Mouse (Mus musculus): ENCODE measurements around the gene Lgalsl. TPM values are rescaled to one million over a fixed set of nuclear protein-coding genes. Genes with fewer than 3 reads are reported as not detected.

Lgalsl gene
- total and polyA plus RNA-seq, 3 experiments: 8.1 to 22.7 (median 16.4) TPM

DNA sequence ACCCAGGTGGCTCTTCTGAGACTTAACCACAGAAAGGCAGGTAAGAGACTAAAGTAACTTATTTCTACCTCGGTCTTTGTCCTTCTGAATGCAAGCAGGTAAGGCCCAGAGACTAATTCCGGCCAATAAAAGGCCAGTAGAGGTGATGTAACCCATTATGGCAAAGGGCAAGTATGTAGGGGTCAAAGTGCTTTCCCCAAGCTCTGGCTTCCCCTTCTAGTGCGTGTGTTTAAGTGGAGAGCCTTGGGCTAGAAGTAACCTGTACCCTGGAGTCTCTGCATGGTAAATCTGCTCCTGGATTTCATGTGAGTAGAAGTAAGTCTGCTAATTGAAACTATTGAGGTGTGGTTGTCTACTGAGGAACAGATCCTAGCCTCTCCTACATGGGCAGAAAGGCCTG lies 42.8 kb downstream of the Lgalsl start:
- dilution Hi-C loops (cut with MboI; ENCODE audit: extremely low pct_ligation_motif_present, extremely low pct_unique_long_range_greater_than_20kb, low sequenced_read_pairs) (no loop called here), in situ Hi-C loops (cut with MboI; ENCODE audit: low pct_ligation_motif_present, low pct_unique_long_range_greater_than_20kb, low sequenced_read_pairs) (no loop called here)
- DNase-seq (ENCODE audit: extremely low read depth): no peak
- no peaks in the 10 kb centered on the region for H3K4me1 ChIP-seq (ENCODE audit: control insufficient read depth in 1 of 2, insufficient read depth in 2 of 2)
- no peaks in the 10 kb centered on the region for H3K36me3 ChIP-seq (replicated peaks in 1 of 2; ENCODE audit: control insufficient read depth in 1 of 2, insufficient read depth in 1 of 2, low read length in 1 of 2)
- H3K79me2 ChIP-seq (replicated peaks; ENCODE audit: control insufficient read depth, extremely low read depth, insufficient read depth, poor library complexity, severe bottlenecking): no peaks in the 10 kb centered on the region
- no peak overlapping the region for H3K9ac ChIP-seq (ENCODE audit: insufficient read depth, low read depth)
- H3K4me3 ChIP-seq (replicated peaks in 1 of 3; ENCODE audit: low read depth in 2 of 3, low read length in 2 of 3, poor library complexity in 1 of 3): no peak overlapping the region
- TF ChIP-seq RAD21 (IDR thresholded peaks at IDR 0.05; ENCODE audit: low read depth, low read length) (no peak), MXI1 (IDR thresholded peaks at IDR 0.05; ENCODE audit: low read depth, low read length) (no peak), SMC3 (IDR thresholded peaks at IDR 0.05; ENCODE audit: low read depth, low read length) (no peak), BHLHE40 (IDR thresholded peaks at IDR 0.05; ENCODE audit: low read depth, low read length) (no peak), MEF2A (IDR thresholded peaks at IDR 0.05; ENCODE audit: borderline replicate concordance, low read depth, low read length) (no peak), CHD2 (IDR thresholded peaks at IDR 0.05; ENCODE audit: low read length) (no peak), ETS1 (conservative IDR thresholded peaks at IDR 0.05; ENCODE audit: low read depth, low read length) (no peak), JUN (IDR thresholded peaks at IDR 0.05; ENCODE audit: insufficient read depth, low read depth, low read length) (no peak), USF2 (conservative IDR thresholded peaks at IDR 0.05; ENCODE audit: low read depth, low read length) (no peak), ZNF384 (IDR thresholded peaks at IDR 0.05; ENCODE audit: low read depth, low read length) (no peak), JUND (conservative IDR thresholded peaks at IDR 0.05; ENCODE audit: low read depth, low read length) (no peak), TCF12 (IDR thresholded peaks at IDR 0.05; ENCODE audit: low read depth, low read length) (no peak), GABPA (IDR thresholded peaks at IDR 0.05; ENCODE audit: insufficient replicate concordance, low read depth, low read length) (no peak), USF1 (IDR thresholded peaks at IDR 0.05; ENCODE audit: low read depth, low read length) (no peak), UBTF (IDR thresholded peaks at IDR 0.05; ENCODE audit: low read depth, low read length) (no peak), IRF4 (IDR thresholded peaks at IDR 0.05; ENCODE audit: low read depth, low read length) (no peak), ELF1 (IDR thresholded peaks at IDR 0.05; ENCODE audit: low read depth, low read length) (no peak), MYC (IDR thresholded peaks at IDR 0.05; ENCODE audit: low read depth, low read length) (no peak)
- peaks cover 11% of the 10 kb centered on the region for H3K9me3 ChIP-seq (replicated peaks; ENCODE audit: low read length)
- H3K27ac ChIP-seq (ENCODE audit: insufficient read depth, low read depth): no peak overlapping the region
- no peak overlapping the region for H3K4me2 ChIP-seq (ENCODE audit: insufficient read depth, low read depth, poor library complexity, severe bottlenecking)
- H3K27me3 ChIP-seq (replicated peaks): no peaks in the 10 kb centered on the region

DNA sequence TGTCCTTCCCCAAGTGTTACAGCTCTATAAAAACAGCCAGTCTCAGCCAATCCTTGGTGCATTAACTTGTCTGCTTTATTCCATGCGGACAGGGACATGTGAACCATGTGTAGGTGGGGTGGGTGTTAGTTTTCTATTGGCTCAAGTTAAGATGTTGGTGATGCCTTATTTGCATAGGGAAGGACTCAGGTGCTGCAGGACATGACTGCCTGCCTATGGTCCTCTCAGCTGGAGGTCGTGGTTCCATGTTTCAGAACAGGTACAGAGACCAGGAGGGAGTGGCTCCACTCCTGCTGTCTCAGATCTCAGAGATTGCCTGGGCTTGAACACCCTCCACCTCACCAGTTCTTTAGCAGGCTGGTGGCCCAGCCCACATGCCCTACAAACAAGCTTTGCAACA lies 44.7 kb downstream of the Lgalsl start:
- Histone ChIP-seq H3K27ac (ENCODE audit: insufficient read depth, low read depth) (no peak overlapping the region), H3K36me3 (replicated peaks in 1 of 2; ENCODE audit: control insufficient read depth in 1 of 2, insufficient read depth in 1 of 2, low read length in 1 of 2) (no peaks in the 10 kb centered on the region), H3K27me3 (replicated peaks) (no peaks in the 10 kb centered on the region), H3K79me2 (replicated peaks; ENCODE audit: control insufficient read depth, extremely low read depth, insufficient read depth, poor library complexity, severe bottlenecking) (no peaks in the 10 kb centered on the region), H3K4me1 (ENCODE audit: control insufficient read depth in 1 of 2, insufficient read depth in 2 of 2) (no peaks in the 10 kb centered on the region), H3K9me3 (replicated peaks; ENCODE audit: low read length) (peaks cover 11% of the 10 kb centered on the region), H3K4me3 (replicated peaks in 1 of 3; ENCODE audit: low read depth in 2 of 3, low read length in 2 of 3, poor library complexity in 1 of 3) (no peak overlapping the region), H3K9ac (ENCODE audit: insufficient read depth, low read depth) (no peak overlapping the region), H3K4me2 (ENCODE audit: insufficient read depth, low read depth, poor library complexity, severe bottlenecking) (no peak overlapping the region)
- no peak for TF ChIP-seq NRF1 (IDR thresholded peaks at IDR 0.05; ENCODE audit: low read depth, low read length)
- in situ Hi-C loops (cut with MboI; ENCODE audit: low pct_ligation_motif_present, low pct_unique_long_range_greater_than_20kb, low sequenced_read_pairs): no loop called here
- dilution Hi-C loops (cut with MboI; ENCODE audit: extremely low pct_ligation_motif_present, extremely low pct_unique_long_range_greater_than_20kb, low sequenced_read_pairs): no loop called here
- DNase-seq (ENCODE audit: extremely low read depth): no peak

Data from CH12.LX (cell line).